Mouse (Mus musculus): ENCODE data around the gene Tcf3. TPM values are rescaled to one million over a fixed set of nuclear protein-coding genes. Genes with fewer than 3 reads are reported as not detected.

Tcf3 gene
- total RNA-seq, 2 experiments from 2014 or later = 11.2 to 11.3 TPM

- DNase-seq (ENCODE audit: low spot score) = no peak
Measured at GRCm38 (mm10) chr10:80441598-80441997, 8.2 kb upstream of the Tcf3 start.

- no peak for DNase-seq (ENCODE audit: low spot score)
Measured at GRCm38 (mm10) chr10:80440031-80440430, 6.6 kb upstream of the Tcf3 start.

GRCm38 (mm10) chr10:80437973-80438372, 4.5 kb upstream of the Tcf3 start:
- DNase-seq (ENCODE audit: low spot score) = no peak

- no peak for DNase-seq (ENCODE audit: low spot score)
Measured at GRCm38 (mm10) chr10:80436276-80436675, 2.8 kb upstream of the Tcf3 start.

- no peak for DNase-seq (ENCODE audit: low spot score)
Measured at GRCm38 (mm10) chr10:80435764-80436163, 2.3 kb upstream of the Tcf3 start.

GRCm38 (mm10) chr10:80434823-80435222, 1.4 kb upstream of the Tcf3 start:
- no peak for DNase-seq (ENCODE audit: low spot score)

GRCm38 (mm10) chr10:80434233-80434592, 766 bp upstream of the Tcf3 start:
- no peak for DNase-seq (ENCODE audit: low spot score)

GRCm38 (mm10) chr10:80432936-80433512, 423 bp downstream of the Tcf3 start:
- no peak for DNase-seq (ENCODE audit: low spot score)

GRCm38 (mm10) chr10:80432387-80432785, 1.1 kb downstream of the Tcf3 start:
- DNase-seq (ENCODE audit: low spot score) = no peak

- no peak for DNase-seq (ENCODE audit: low spot score)
Measured at GRCm38 (mm10) chr10:80431570-80432386, 1.7 kb downstream of the Tcf3 start.

- DNase-seq (ENCODE audit: low spot score) = no peak
Measured at GRCm38 (mm10) chr10:80430375-80430980, 3.0 kb downstream of the Tcf3 start.

GRCm38 (mm10) chr10:80429800-80430199, 3.6 kb downstream of the Tcf3 start:
- DNase-seq (ENCODE audit: low spot score) = no peak

GRCm38 (mm10) chr10:80425041-80425440, 8.4 kb downstream of the Tcf3 start:
- no peak for DNase-seq (ENCODE audit: low spot score)

GRCm38 (mm10) chr10:80423562-80423961, 9.9 kb downstream of the Tcf3 start:
- no peak for DNase-seq (ENCODE audit: low spot score)

- no peak for DNase-seq (ENCODE audit: low spot score)
Measured at GRCm38 (mm10) chr10:80421651-80422472, 11.6 kb downstream of the Tcf3 start.

GRCm38 (mm10) chr10:80421208-80421607, 12.2 kb downstream of the Tcf3 start:
- DNase-seq (ENCODE audit: low spot score) = no peak

GRCm38 (mm10) chr10:80420729-80421128, 12.7 kb downstream of the Tcf3 start:
- no peak for DNase-seq (ENCODE audit: low spot score)

GRCm38 (mm10) chr10:80419419-80419818, 14.0 kb downstream of the Tcf3 start:
- DNase-seq (ENCODE audit: low spot score) = no peak

GRCm38 (mm10) chr10:80418311-80418710, 15.1 kb downstream of the Tcf3 start:
- DNase-seq (ENCODE audit: low spot score) = no peak

GRCm38 (mm10) chr10:80417841-80418240, 15.6 kb downstream of the Tcf3 start:
- no peak for DNase-seq (ENCODE audit: low spot score)

- no peak for DNase-seq (ENCODE audit: low spot score)
Measured at GRCm38 (mm10) chr10:80417371-80417770, 16.1 kb downstream of the Tcf3 start.

- DNase-seq (ENCODE audit: low spot score) = no peak
Measured at GRCm38 (mm10) chr10:80415566-80415965, 17.9 kb downstream of the Tcf3 start.
